Mouse (Mus musculus): Measurements from ENCODE around the gene Senp8.
"Not testable (repeated sequence)": the region's sequence is repeated elsewhere in the genome, so short reads cannot be mapped to it uniquely, and the experiment has no call there.

Senp8 gene

DNA sequence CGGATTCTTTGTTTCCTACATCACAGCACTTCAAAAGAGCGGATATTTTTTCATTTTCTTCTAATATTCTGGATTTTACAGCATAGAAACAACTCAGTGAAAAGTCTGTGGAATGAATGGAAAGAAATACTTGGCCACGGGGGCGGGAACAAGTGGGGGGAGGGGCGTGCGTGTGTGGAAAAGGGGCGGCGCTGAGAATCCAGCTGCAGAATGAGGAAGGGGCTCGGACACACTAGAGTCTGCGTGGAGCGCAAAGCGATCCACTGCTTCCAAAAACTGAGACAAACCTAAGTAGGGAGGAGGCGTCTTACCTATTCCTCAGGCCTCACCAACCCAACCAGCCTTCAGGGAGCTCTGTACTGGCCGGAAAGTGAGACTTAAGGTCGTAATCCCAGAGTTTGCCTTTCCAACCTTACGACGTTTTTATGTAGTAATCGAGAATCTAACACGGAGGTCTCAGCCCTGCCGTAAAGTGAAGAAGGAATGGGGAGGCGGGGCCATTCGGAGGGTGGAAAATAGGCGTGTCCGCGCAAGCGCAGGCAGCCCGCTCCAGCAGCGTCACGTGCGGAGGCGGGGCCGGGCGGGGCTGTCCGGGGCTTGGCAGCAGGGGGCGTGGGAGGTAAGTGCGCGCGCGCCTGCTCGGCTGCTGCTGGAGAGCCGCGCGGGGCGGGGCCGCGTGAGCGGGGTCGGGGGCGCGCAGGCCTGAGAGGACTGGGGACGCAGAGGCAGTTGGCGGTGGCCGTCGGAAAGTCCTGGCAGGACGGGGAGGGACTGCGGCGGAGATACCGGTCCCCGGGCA lies at the start of gene Senp8, which contains the start of gene Myo9a:
Gene Senp8 (minus strand): TSS at position 444 of the 799 bp plus-strand sequence.
Gene Myo9a (plus strand): TSS at position 630 of the 799 bp plus-strand sequence.
- POLR2A ChIA-PET, result interaction anchor here (0.5 to 5.9 kb wide), 73 partner anchors 9 to 1618 kb away, joined by 3 to 57 read pairs (median 4); partner anchors contain the start of genes Pkm (in 3 of the 4), Adpgk (in 1 of the 4), Bbs4 (in 1 of the 4) and Celf6 (in 1 of the 4)
- CTCF ChIA-PET, result interaction anchor here in 3 of 4 experiments (0.6 to 1.9 kb wide), 9 partner anchors 13 to 1482 kb away, joined by 3 to 7 read pairs (median 3); no protein-coding TSS in a partner anchor

DNA sequence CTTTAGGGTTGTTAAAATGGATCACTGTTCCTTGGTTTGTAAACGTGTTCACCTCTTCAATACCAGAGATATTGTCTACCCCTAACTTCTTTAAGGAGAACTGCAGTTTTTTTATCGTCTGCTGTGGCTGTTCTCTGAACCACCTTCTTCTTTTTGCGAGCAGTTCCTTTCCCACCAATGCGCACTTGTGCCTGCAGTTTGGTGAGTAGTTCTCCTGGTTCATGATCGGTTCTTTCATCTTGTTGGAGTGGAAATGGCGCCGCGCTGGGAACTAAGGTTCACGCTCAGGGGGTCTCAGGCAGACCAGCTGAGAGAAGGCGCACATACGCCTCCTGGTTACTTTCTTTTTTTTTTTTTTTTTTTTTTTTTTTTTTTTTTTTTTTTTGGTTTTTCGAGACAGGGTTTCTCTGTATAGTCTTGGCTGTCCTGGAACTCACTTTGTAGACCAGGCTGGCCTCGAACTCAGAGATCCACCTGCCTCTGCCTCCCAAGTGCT lies 16.5 kb upstream of the Senp8 start:
- CTCF ChIA-PET, result not testable (repeated sequence)
- POLR2A ChIA-PET, result interaction anchor here in 2 of 4 experiments (0.7 to 3.1 kb wide), 8 partner anchors 15 to 163 kb away, joined by 3 to 14 read pairs (median 4); partner anchors contain the start of genes Myo9a (in 2 of the 2), Senp8 (in 2 of the 2) and Pkm (in 1 of the 2)

DNA sequence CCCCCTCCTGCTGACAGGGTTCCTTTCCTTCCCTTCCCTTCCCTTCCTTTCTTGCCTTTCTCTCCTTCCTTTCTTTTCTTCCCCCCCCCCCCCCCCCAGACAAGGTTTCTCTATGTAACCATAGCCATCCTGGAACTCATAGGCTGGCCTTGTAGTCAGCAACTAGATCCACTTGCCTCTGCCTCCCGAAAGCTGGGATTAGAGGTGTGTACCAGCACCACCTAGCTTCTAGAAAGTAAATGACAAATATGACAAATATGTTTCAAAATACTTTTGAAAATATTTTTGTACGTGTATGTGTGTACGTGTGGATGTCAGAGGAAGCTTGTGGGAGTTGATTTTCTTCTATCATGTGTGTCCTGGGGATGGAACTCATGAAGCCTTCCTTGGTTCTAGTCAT lies 10.0 kb upstream of the Senp8 start:
- ChIA-PET CTCF (interaction anchor here in 1 of 4 experiments (1.0 kb wide), 1 partner anchor 37 kb away, joined by 4 read pairs; no protein-coding TSS in a partner anchor), POLR2A (interaction anchor here (0.6 to 1.7 kb wide), 6 partner anchors 10 to 104 kb away, joined by 3 to 7 read pairs (median 4); partner anchors contain the start of genes Senp8 (in 3 of the 4), Myo9a (in 1 of the 4) and Pkm (in 1 of the 4))

DNA sequence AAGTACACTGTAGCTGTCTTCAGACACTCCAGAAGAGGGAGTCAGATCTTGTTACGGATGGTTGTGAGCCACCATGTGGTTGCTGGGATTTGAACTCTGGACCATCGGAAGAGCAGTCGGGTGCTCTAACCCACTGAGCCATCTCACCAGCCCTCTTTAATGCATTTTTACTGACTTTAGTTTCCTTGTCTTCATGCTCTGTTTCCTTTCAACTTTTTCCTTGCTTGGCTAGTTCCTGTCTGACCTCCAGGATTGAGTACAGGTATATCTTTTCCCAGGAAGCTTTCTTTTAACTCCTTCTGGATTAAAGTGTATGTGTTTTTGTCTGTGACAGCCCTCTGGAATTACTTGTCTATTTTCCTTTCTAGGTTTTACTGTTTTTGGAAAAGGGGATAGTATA lies 6.5 kb upstream of the Senp8 start:
- POLR2A ChIA-PET, result interaction anchor here in 1 of 4 experiments (0.5 to 2.0 kb wide), 5 partner anchors 8 to 1876 kb away, joined by 3 to 6 read pairs (median 5); partner anchors contain the start of gene Pkm
- CTCF ChIA-PET, result interaction anchor here in 2 of 4 experiments (0.6 kb wide), 3 partner anchors 17 to 418 kb away, joined by 3 to 9 read pairs (median 4); no protein-coding TSS in a partner anchor

DNA sequence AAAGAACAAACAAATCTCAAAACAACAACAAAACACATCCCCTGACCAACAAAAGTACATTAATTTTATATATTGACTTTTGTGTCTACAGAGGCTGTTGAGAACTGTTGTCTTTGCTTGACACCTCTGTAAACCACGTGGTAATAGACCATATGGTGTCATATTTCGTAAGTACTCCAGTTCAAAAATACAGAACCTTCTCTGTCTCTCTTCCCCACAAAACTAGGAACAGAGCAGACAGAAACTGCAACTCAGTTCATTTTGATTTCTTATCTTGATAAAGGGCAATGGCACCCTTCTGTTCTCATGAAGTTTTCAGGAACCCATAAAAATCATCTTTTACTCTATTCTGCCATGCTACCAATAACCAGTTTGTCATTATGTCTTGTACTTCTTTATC lies 4.7 kb upstream of the Senp8 start:
- POLR2A ChIA-PET, result no interaction called here
- CTCF ChIA-PET, result no interaction called here

DNA sequence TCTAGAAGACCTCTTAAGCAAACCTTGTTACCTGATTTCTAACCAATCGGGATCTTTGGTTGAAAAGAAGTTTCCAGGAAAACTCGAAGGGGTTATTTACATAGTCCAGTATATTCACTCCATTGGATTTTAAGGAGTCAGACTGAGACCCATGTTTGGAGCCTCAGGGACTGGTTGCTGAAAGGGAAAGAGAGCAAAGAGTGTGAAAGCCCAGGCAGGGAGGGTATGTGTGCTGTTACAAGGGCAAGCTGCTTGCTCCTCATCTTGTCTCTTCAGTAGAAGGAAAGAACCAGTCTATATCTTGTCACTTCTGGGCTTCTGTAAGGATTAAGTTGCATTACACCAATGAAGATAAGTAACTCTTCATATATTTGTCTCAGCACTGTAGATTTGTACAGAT lies 1.5 kb upstream of the Senp8 start:
- CTCF ChIA-PET, result interaction anchor here in 1 of 4 experiments (0.7 to 1.9 kb wide), 3 partner anchors 12 to 217 kb away, joined by 3 to 7 read pairs (median 3); no protein-coding TSS in a partner anchor
- POLR2A ChIA-PET, result interaction anchor here in 3 of 4 experiments (0.5 to 5.9 kb wide), 25 partner anchors 11 to 399 kb away, joined by 3 to 57 read pairs (median 6); partner anchors contain the start of genes Gramd2 (in 2 of the 3), Pkm (in 2 of the 3) and Bbs4 (in 1 of the 3)

DNA sequence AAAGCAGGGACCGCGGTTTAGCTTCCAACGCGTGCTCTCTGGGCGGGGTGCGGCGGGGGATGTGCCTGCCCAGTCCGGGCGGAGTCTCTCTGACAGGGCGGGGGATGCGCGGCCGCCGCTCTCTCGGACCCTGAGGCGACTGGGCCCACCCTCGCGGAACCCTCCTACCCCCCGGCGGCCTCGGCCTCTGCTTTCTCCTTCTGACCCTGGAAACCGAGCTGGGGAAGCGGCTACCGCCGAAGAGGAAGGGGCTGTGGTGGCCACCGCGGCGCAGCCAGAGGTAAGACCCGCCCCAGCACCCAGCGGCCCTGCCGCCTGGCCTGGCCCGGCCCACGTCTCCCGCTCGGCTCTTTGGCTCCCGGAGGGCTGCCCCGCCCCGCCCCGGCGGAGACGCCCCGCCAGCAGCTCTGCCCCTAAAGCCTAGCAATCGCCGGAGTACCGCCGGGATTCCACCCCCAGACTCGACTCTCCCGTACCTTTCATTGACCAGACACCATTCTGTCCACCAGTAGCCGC lies 614 bp upstream of the Senp8 start:
- ChIA-PET POLR2A (interaction anchor here (0.5 to 5.9 kb wide), 52 partner anchors 9 to 1617 kb away, joined by 3 to 57 read pairs (median 4); partner anchors contain the start of genes Pkm (in 3 of the 4), Gramd2 (in 2 of the 4), Adpgk (in 1 of the 4) and Bbs4 (in 1 of the 4)), CTCF (interaction anchor here in 2 of 4 experiments (0.7 to 1.9 kb wide), 9 partner anchors 12 to 239 kb away, joined by 3 to 7 read pairs (median 3); no protein-coding TSS in a partner anchor)

DNA sequence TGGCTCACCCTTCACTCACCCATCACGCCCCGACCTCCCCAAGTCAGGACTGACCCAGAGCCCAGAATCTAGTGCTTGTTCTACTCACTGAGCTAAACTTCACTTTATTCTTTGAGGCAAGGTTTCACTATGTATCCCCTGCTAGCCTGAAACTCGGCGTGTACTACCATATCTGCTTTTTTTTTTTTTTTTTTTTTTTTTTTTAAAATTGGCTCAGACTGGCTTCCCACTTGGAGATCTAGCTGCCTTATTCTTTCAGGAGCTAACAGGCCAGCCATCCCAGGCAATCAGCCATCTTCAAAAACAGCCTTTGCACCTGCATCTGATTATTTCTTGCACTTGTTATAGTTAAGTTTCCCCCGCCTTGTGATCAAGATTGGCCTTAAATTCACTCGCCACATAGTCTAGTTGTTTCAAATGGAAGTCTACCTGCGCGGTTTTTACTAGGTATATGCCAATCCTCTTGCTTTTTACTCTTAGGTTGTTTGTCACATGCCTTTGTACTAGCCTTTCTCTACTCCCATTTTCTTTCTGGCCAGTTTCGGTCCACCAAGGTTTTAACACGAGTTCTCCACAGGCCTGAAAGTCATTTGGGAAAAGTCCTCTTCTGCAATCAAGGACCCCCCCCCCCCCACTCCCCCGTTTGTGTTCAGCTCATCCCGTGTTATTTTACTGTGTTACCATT lies 787 bp downstream of the Senp8 start:
- POLR2A ChIA-PET, result interaction anchor here (0.5 to 5.9 kb wide), 73 partner anchors 8 to 771 kb away, joined by 3 to 57 read pairs (median 4); partner anchors contain the start of genes Pkm (in 3 of the 4), Adpgk (in 1 of the 4), Bbs4 (in 1 of the 4) and Celf6 (in 1 of the 4)
- CTCF ChIA-PET, result interaction anchor here in 3 of 4 experiments (0.5 to 1.9 kb wide), 11 partner anchors 12 to 1481 kb away, joined by 3 to 7 read pairs (median 3); no protein-coding TSS in a partner anchor

DNA sequence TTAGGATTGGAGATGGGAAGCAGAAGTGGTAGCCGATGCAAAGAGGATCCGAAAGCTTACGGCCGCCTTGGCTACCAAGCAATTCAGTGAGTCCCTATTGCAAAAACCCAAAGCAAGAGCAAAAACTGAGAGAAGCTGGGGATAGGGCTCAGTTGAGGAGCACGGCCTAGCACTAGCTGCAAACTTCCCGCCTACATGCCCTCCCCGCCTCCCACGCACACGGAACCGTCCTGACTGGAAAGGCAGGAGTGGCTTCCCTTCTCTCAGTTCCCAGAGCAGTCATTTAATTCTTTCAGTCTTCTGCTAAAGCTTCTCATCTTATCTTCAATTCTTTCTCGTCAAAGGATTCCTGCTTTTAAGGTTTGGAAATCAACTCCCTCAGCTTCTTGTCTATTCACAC lies 1.5 kb downstream of the Senp8 start:
- POLR2A ChIA-PET, result interaction anchor here (0.6 to 5.9 kb wide), 41 partner anchors 8 to 1376 kb away, joined by 3 to 57 read pairs (median 4); partner anchors contain the start of genes Pkm (in 3 of the 4), Bbs4 (in 1 of the 4), Gramd2 (in 1 of the 4) and Parp6 (in 1 of the 4)
- CTCF ChIA-PET, result interaction anchor here in 1 of 4 experiments (0.5 to 1.5 kb wide), 6 partner anchors 12 to 1025 kb away, joined by 3 to 5 read pairs (median 4); no protein-coding TSS in a partner anchor

DNA sequence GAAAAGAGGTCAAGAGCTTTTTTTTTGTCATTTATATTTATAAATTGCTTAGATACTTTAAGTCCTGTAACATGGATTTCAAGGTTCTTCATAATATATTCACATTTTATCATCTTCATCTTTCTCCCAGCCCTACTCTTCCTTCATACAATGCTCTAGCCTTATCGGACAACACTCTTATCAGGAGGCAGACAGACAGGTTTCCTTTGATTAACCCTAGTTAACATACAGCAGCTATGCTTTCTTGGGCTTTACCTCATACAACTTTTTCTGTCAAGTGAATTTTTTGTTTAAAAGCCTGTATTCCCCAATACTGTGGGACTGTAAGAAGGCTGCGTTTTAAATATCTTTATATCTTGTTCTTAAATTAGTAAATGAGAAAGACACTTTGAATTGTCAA lies 2.1 kb downstream of the Senp8 start:
- ChIA-PET POLR2A (interaction anchor here (0.6 to 5.9 kb wide), 27 partner anchors 9 to 1375 kb away, joined by 3 to 57 read pairs (median 4); partner anchors contain the start of gene Pkm (in 3 of the 4)), CTCF (interaction anchor here in 2 of 4 experiments (0.7 to 1.5 kb wide), 6 partner anchors 11 to 467 kb away, joined by 3 to 5 read pairs (median 4); no protein-coding TSS in a partner anchor)

DNA sequence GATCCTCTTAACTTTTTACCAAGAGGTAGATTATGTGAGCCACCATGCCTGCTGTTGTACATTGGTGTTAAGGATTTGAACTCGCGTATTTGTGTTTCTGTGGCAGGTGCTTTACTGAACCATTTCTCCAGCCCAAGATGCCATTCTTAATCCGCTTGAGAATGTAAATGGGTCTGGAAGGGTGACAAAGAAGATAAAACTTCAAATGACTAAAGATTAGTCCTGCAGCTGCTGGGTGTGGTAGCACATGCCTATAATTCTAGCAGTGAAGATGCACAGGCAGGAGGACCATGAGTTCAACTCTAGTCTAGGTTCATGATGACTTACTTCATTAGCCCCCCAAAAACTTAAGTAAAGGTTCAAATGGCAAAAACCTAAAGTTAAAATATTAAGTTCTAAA lies 6.6 kb downstream of the Senp8 start:
- POLR2A ChIA-PET, result interaction anchor here in 1 of 4 experiments (1.7 kb wide), 1 partner anchor 88 kb away, joined by 4 read pairs; the partner anchor contains the start of gene Pkm
- CTCF ChIA-PET, result no interaction called here

DNA sequence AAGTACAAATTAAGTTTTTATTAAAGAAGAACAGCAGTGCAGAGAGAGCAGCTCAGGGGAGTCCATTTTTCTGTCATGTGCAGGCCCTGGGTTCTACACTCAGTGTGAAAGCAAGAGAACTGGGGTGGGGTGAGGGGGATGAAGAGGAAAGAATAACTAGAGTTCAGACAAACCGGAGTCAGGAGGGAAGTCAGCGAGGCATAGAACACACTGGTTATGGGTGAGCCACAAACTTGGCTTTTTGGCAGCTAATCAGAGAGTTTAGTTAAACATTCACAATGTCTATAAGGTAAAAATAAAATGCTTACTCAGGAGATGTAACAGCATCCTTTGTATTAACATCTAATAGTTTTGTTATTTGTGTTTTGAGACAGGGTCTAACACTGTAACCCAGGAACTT lies 9.9 kb downstream of the Senp8 start:
- ChIA-PET POLR2A (interaction anchor here in 2 of 4 experiments (0.9 to 1.6 kb wide), 4 partner anchors 9 to 82 kb away, joined by 3 to 5 read pairs (median 3); partner anchors contain the start of genes Myo9a (in 1 of the 2) and Senp8 (in 1 of the 2)), CTCF (no interaction called here)

DNA sequence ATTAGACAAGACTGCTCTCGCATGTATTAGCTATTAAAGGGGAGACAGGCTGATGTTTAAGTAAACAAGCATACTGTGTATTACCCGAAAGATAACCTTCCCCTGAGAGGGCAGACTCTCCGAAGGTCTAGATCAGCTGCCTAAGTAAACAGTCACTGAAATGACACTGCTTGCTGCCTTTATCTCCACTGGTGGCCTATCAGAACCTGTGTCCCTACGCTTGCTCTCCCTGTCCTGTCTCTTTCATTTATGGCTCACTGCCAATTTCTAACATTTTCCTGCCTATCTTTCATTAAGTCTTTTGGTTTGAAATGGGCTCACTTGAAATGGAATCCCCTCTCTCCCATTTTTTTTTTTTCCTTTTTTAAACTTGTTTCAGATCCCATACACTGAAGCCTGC lies 15.1 kb downstream of the Senp8 start:
- POLR2A ChIA-PET, result interaction anchor here in 2 of 4 experiments (0.5 to 1.7 kb wide), 2 partner anchors 14 to 109 kb away, joined by 3 read pairs; no protein-coding TSS in a partner anchor
- CTCF ChIA-PET, result interaction anchor here in 1 of 4 experiments (0.6 kb wide), 1 partner anchor 473 kb away, joined by 4 read pairs; no protein-coding TSS in a partner anchor

DNA sequence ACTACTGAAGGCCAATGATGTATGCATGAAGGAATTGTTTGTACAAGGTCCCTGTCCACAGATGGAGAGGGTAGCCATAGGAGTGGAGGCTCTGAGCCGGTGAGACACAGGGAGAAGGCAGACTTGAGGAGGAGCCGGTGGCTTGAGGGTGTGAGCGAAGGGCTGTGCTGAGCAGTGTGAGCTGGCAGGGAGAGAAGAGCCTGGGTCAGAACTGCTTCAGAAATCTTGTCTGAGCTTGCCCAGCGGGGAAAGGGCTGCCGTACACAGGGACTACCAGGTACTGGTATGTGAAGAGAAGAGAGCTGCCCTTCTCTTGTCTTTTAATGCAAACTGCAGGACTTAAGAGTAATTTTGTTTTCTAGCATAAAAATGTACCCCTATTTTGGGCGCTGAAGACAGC lies 17.4 kb downstream of the Senp8 start:
- ChIA-PET POLR2A (interaction anchor here in 3 of 4 experiments (0.5 to 3.3 kb wide), 8 partner anchors 9 to 463 kb away, joined by 3 to 24 read pairs (median 4); partner anchors contain the start of genes Myo9a (in 1 of the 3), Parp6 (in 1 of the 3), Pkm (in 1 of the 3) and Senp8 (in 1 of the 3)), CTCF (interaction anchor here in 1 of 4 experiments (0.5 kb wide), 1 partner anchor 355 kb away, joined by 3 read pairs; no protein-coding TSS in a partner anchor)

DNA sequence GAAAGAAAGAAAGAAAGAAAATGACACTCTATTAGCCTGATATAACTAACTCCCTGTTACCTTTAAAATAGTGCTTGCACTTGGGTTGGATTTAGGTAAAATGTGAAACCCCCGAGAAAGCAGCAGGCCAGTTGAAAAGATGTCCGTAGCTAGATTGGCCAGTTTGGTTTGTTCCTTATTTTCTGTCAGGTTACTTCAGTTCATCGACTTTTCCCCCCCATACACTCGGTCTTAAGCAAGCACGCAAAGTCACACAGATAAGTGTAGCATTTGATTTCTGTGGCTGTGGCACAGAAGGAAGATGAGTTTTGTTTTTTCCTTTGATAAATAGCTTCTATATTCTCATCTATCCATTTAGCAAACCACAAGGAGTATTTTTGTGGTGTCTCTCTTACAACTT lies 19.4 kb downstream of the Senp8 start:
- POLR2A ChIA-PET, result interaction anchor here in 1 of 4 experiments (0.6 to 3.3 kb wide), 3 partner anchors 8 to 84 kb away, joined by 3 to 24 read pairs (median 4); partner anchors contain the start of genes Myo9a and Senp8
- CTCF ChIA-PET, result interaction anchor here in 2 of 4 experiments (0.6 to 1.4 kb wide), 3 partner anchors 19 to 1011 kb away, joined by 3 to 6 read pairs (median 3); partner anchors contain the start of genes Myo9a (in 1 of the 2) and Senp8 (in 1 of the 2)

DNA sequence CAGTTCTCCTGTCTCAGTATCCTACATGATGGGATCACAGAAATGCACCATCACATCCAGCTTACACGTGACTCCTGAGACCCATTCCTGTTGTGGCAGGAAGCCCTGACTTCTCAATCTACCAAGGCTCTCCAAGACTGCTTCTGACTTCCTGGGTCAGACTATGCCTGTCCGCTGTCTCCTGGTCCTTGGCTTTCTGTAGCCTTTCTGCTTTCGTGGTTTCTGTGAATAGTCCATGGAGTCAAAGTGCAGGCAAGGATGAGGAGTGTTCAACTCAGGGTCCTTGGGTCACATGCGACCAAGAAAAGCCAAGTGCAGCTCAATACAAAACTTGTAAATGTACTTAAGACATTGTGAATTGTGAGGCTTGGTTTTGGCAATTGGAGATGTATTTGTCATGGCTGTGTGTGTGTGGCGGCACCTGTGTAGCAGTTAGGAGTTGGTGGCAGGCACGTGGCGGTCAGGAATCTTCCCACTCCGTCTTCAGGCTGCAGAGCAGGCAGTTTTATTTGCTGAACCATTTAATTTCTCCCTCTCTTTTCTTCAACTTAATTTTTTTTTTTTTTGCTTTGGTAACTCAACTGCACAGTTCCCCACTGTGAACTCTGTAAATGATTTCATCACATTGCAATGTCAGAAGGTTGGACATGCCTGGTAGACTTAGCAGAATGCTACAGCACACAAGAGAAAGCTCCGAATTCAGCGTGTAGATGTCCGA lies 22.8 kb downstream of the Senp8 start:
- ChIA-PET POLR2A (interaction anchor here in 2 of 4 experiments (0.7 to 1.5 kb wide), 3 partner anchors 23 to 1218 kb away, joined by 3 to 4 read pairs (median 3); partner anchors contain the start of genes Myo9a (in 1 of the 2) and Senp8 (in 1 of the 2)), CTCF (interaction anchor here in 1 of 4 experiments (0.5 kb wide), 1 partner anchor 214 kb away, joined by 8 read pairs; no protein-coding TSS in a partner anchor)
